Mouse (Mus musculus) cerebellum, adult 9-10 months (tissue): ENCODE measurements around the gene Mmp20.

Experiments used
- DNase-seq: peaks from one replicate; pipeline ENCODE4 v3.0.0; 2022

Mmp20 gene

DNA sequence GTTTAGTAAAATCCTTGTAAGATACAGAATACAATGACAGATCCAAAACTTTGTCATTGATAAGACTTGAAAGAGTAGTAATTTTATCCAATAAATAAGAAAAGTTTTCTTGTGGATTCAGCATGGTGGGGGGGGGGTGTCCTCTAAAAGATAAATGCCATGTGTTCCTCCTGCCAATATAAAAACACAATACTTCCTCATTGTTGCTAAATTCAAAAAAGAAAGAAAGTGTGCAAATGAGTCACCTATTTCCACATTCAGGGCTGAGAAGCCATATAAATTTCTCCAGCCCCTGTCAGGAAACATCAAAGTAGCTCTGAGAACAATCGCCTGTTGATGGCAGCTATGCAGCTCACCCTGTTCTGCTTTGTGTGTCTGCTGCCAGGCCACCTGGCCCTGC lies 63.8 kb downstream of the Mmp20 start, which contains the start of gene Mmp7:
Mmp7 (plus strand) TSS at position 301 of the 400 bp plus-strand sequence.
- DNase-seq = no peak

DNA sequence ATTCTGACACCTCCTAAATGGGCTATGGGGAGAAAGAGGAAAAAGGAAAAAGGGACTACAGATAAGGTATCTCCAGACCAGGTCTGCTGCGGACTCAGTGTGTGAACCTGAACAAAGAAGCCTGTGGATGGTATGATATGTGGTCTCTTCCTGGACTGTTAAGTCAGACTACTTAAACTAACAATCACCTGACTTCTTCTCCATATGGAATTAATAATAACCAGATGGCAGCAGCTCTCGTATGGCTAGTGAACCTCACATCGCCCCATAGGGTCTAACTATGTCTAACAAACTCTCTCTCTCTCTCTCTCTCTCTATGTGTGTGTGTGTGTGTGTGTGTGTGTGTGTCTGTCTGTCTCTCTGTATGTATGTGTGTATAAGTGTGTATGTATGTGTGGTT lies 65.9 kb downstream of the Mmp20 start:
- DNase-seq = no peak

GRCm38 (mm10) chr9:7695646-7696045 lies 67.6 kb downstream of the Mmp20 start:
- no peak for DNase-seq

GRCm38 (mm10) chr9:7708698-7709097 lies 80.7 kb downstream of the Mmp20 start:
- no peak for DNase-seq

DNA sequence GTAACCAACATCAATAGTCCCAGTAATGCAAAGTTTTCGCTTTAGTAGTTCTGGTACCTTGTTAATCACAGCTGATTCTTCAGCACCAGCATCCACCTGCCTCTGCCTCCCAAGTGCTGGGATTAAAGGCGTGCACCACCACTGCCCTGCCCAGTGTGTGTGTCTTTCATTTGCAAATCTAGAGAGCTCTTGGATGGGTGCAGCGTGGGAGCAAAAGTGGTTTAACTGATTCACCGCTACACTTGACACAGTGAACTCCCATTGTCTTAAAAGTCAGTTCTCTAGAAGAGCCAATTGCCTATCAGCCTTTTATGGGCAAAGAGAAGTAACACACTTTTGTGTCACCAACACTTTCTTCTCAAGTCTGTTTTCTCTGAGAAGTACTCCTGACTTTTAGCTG lies 83.2 kb downstream of the Mmp20 start:
- no peak for DNase-seq

GRCm38 (mm10) chr9:7714062-7714907 lies 86.3 kb downstream of the Mmp20 start:
- DNase-seq = peak; percentile 58

DNA sequence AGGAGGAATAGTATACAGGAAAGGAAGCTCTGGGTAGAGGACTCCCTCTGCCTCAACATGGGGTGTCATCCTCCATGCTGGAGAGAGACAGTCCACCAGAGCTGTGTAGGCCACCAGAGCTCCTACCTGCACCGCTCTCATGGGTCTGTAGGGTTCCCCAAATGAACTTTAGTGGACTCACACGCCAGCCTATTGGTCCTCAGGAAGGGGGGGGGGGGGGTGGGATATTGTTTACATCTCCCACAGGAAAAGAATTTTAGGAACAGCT lies 86.8 kb downstream of the Mmp20 start:
- DNase-seq = no peak

DNA sequence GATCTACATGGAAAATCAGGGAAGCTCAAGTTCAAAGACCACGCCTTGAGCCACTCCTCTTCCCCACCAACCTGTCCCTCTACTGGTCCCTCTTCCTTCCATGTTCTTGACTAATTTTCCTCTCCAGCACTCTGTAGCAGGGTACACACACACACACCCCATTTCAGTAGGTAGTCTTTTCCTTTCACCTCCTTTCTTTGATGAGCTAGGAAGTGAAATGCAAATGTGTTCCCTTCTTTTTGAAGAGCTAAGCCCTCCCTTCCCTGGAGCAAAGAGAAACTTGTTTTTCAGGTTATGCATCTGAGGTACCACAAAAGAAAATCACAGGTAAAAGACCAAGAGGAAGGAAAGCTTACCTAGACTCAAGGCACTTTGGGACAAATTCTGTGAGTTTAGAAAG lies 93.5 kb downstream of the Mmp20 start:
- DNase-seq = no peak
